Mouse (Mus musculus): ENCODE measurements around the gene Mef2b. TPM values are rescaled to one million over a fixed set of nuclear protein-coding genes. Genes with fewer than 3 reads are reported as not detected.

Gene Mef2b
- total RNA-seq, 1 experiment from 2014 or later, result 0.79 TPM

Small RNA genes within 50 kb of the gene (microRNA-seq; reads per million reads assigned to microRNA genes)
- gene Mir7066, result 0 reads per million in 2 experiments

Other genes starting within 250 kb of the Mef2b start
- gene Tssk6, start 237.5 kb upstream of the Mef2b start, total RNA-seq (2021), result 0.24 TPM in 1 of 2 replicates, not detected in the other
- 158 TPM in 2 replicates for gene Ndufa13, start 237.2 kb upstream of the Mef2b start, total RNA-seq (2021)
- 1.7 and 4.5 TPM in 2 replicates for gene Yjefn3, start 237.0 kb upstream of the Mef2b start, total RNA-seq (2021)
- 95.6 and 104 TPM in 2 replicates for gene Gatad2a, start 143.3 kb upstream of the Mef2b start, total RNA-seq (2021)
- 66.7 and 73.9 TPM in 2 replicates for gene Mau2, start 97.0 kb upstream of the Mef2b start, total RNA-seq (2021)
- 30.8 and 37.0 TPM in 2 replicates for gene Sugp1, start 96.9 kb upstream of the Mef2b start, total RNA-seq (2021)
- 0.43 and 1.9 TPM in 2 replicates for gene Tm6sf2, start 66.8 kb upstream of the Mef2b start, total RNA-seq (2021)
- 0.12 and 0.43 TPM in 2 replicates for gene Hapln4, start 56.3 kb upstream of the Mef2b start, total RNA-seq (2021)
- 0.29 and 0.30 TPM in 2 replicates for gene Ncan, start 18.8 kb upstream of the Mef2b start, total RNA-seq (2021)
- 21.1 and 21.3 TPM in 2 replicates for gene Nr2c2ap, start 8.4 kb upstream of the Mef2b start, total RNA-seq (2021)
- gene Rfxank, start 557 bp upstream of the Mef2b start, total RNA-seq (2021), result 14.6 and 17.6 TPM in 2 replicates
- 70.3 and 71.8 TPM in 2 replicates for gene Borcs8, start 212 bp upstream of the Mef2b start, total RNA-seq (2021)
- 55.6 and 76.6 TPM in 2 replicates for gene Tmem161a, start 32.6 kb downstream of the Mef2b start, total RNA-seq (2021)
- 57.7 and 65.6 TPM in 2 replicates for gene Slc25a42, start 72.6 kb downstream of the Mef2b start, total RNA-seq (2021)
- 45.2 and 50.7 TPM in 2 replicates for gene Sugp2, start 94.5 kb downstream of the Mef2b start, total RNA-seq (2021)
- 11.3 and 20.8 TPM in 2 replicates for gene Armc6, start 94.8 kb downstream of the Mef2b start, total RNA-seq (2021)
- gene Homer3, start 143.1 kb downstream of the Mef2b start, total RNA-seq (2021), result 20.2 and 23.0 TPM in 2 replicates
- gene Ddx49, start 162.8 kb downstream of the Mef2b start, total RNA-seq (2021), result 50.1 and 64.7 TPM in 2 replicates
- 184 and 238 TPM in 2 replicates for gene Cope, start 162.8 kb downstream of the Mef2b start, total RNA-seq (2021)
- 2.9 and 3.4 TPM in 2 replicates for gene Cers1, start 176.1 kb downstream of the Mef2b start, total RNA-seq (2021)
- 2.0 TPM in 1 of 2 replicates, not detected in the other for gene Gdf1, start 190.1 kb downstream of the Mef2b start, total RNA-seq (2021)
- gene Upf1, start 213.6 kb downstream of the Mef2b start, total RNA-seq (2021), result 71.3 and 76.9 TPM in 2 replicates
- gene Comp, start 233.8 kb downstream of the Mef2b start, total RNA-seq (2021), result 0.27 TPM in 1 of 2 replicates, not detected in the other

Data from adrenal gland, postnatal 25 days (tissue).